Mouse (Mus musculus) lung, postnatal 0 days (tissue): ENCODE measurements at regions not wholly inside any gene's neighbourhood (a gene's known extent, or its start where the extent isn't known, plus 50 kb on each side); places are given as distances from the start of the nearest gene placed in this dataset.

Experiments
- CTCF ChIP-seq: IDR thresholded peaks from 2 replicates; pipeline ENCODE4 v1.5.1; 2016; ENCODE audit warnings: antibody characterized with exemption, mild to moderate bottlenecking
- EP300 ChIP-seq: IDR thresholded peaks from 2 replicates; pipeline ENCODE4 v1.6.1; 2016; ENCODE audit warnings: antibody characterized with exemption, mild to moderate bottlenecking, control low read depth

GRCm38 (mm10) chr9:43575659-43576058 is 168.1 kb upstream of the Nectin1 start:
- TF ChIP-seq CTCF = no peak
- no peak for TF ChIP-seq EP300
